Mouse (Mus musculus) bone marrow, adult 2 months (tissue): ENCODE data around the gene Entpd3. TPM values are rescaled to one million over a fixed set of nuclear protein-coding genes. Genes with fewer than 3 reads are reported as not detected.

ENCODE experiments used
- H3K27ac ChIP-seq: fragments of 200-500 bp; 2 replicates; pipeline ENCODE4 v1.5.1; 2012; ENCODE audit warnings: low read depth, mild to moderate bottlenecking, control low read depth, inconsistent platforms, low read length; ENCODE audit not compliant: control insufficient read depth, poor library complexity, insufficient read depth
- H3K4me1 ChIP-seq: fragments of 200-500 bp; 2 replicates; pipeline ENCODE4 v1.6.1; 2011; ENCODE audit warnings: low read length; ENCODE audit not compliant: control insufficient read depth, insufficient read depth
- H3K4me3 ChIP-seq: fragments of 200-500 bp; replicated peaks from 2 replicates; pipeline ENCODE3; 2011; ENCODE audit warnings: mild to moderate bottlenecking, low read depth, low read length, control low read depth; ENCODE audit not compliant: control insufficient read depth
- CTCF ChIP-seq: fragments of 200-500 bp; IDR thresholded peaks from 2 replicates; pipeline ENCODE4 v1.5.1; 2011; ENCODE audit warnings: low read length, control low read depth; ENCODE audit not compliant: control insufficient read depth, insufficient read depth
- POLR2A ChIP-seq: fragments of 200-500 bp; IDR thresholded peaks from 2 replicates; pipeline ENCODE4 v1.6.1; 2011; ENCODE audit warnings: low read depth, mild to moderate bottlenecking, control low read depth, low read length, borderline replicate concordance; ENCODE audit not compliant: control insufficient read depth
- WGBS: fragments of 180-500 bp; shearing (Covaris S2); methylation state at CpG from one replicate; pipeline ENCODE4 v1.1.7; 2018; 5-methylcytosine and 5-hydroxymethylcytosine counted together
- polyA plus RNA-seq: library from polyadenylated mRNA; stranded (reverse); fragments of >200 nt; gene quantifications from 2 replicates; pipeline ENCODE4 v1.2.4, GENCODE M21; 2011; ENCODE audit warnings: low replicate concordance; ENCODE audit not compliant: missing spikeins, insufficient read depth, insufficient read length

The Entpd3 gene
- polyA plus RNA-seq, 1 experiment, result not detected

DNA sequence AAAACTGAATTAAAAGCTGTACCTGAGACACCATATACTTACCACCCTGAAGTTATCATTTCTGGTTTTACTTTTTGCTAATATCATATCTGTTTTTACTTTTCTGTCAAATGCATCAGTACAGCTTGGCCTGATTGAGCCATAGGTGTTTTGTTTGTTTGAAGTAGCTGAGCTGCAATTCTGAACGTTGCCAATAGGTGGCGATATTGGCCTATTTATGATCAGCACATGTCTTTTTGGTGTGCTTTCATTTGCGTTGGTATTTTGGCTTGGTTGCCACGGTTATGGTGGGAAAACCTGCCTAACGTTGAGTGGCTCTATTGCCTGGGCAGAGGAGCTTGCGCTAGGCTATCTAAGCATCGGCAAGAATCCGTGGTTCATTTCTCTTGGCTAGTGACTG lies 37.6 kb upstream of the Entpd3 start:
- 2% methylated on average over 8 of the region's 8 CpGs for WGBS
- Histone ChIP-seq H3K4me3 (no peak overlapping the region), H3K4me1 (peaks cover 2% of the 10 kb centered on the region; the same call in 1 of the 2 replicates), H3K27ac (no peak overlapping the region)
- no peak for TF ChIP-seq POLR2A

DNA sequence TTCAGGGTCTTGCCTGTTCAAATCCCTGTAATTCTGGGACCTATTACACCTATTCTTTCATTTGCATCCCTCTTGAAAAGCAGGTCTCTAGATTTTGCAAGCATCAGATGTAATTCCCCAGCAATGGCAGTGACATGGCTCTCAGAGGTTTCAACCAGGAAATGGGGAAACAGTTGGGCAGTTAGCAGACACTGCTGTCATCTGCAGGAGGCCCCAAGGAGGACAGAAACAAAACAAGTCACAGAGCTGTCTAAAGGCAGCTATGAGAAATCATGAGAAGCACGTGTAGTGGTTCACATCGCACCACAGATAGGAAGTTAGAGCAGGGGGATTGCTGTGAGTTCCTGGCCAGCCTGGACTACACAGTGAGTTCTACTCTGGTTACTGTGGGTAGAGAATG lies 35.2 kb upstream of the Entpd3 start:
- WGBS, result 34% methylated on average over 2 of the region's 2 CpGs
- Histone ChIP-seq H3K4me1 (peaks cover 2% of the 10 kb centered on the region; the same call in 1 of the 2 replicates), H3K27ac (no peak overlapping the region), H3K4me3 (no peak overlapping the region)
- TF ChIP-seq CTCF (no peak), POLR2A (no peak)

DNA sequence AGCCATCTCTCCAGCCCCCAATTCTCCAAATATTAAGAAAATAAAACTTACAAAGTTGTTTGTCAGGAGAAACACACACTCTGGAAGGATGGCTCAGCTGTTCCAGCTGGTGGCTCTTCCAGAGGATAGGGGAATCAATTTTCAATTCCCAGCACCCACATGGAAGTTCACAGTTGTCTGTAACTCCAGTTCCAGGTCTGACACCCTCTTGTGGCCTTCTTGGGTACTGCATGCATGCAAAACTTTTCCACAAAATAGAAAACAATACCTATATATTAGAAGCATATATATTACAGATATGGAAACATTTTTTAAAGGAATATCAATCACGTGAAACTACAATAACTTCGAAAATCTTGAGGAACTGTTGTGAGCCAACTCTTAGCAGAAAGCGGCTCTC lies 27.8 kb upstream of the Entpd3 start:
- no peak overlapping the region for H3K4me3 ChIP-seq
- no peaks in the 10 kb centered on the region; the same call in 1 of the 2 replicates for H3K4me1 ChIP-seq
- TF ChIP-seq CTCF, result peak; percentile 24; the same call in 1 of the 2 replicates
- TF ChIP-seq POLR2A, result no peak
- no peak overlapping the region for H3K27ac ChIP-seq
- WGBS, result 69% methylated on average over 3 of the region's 3 CpGs

DNA sequence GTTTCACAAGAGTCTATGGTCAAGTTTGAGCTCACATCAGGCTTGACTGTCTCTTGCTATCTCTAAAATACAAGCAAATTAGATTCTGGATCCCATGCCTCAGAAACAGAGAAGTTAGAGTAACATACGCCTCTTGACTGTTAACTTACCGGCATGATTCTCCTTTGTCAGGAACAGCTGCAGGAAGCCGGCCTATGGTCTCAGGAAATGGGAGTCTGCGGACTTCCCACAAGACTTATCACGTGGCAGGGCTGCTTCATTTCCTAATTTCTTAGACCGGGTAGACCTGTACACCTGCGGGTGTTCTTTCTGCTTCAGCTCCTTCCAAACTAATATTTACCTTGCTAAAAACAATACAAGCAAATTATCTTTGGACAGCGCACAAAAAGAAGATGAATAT lies 22.9 kb upstream of the Entpd3 start:
- H3K4me1 ChIP-seq, result no peaks in the 10 kb centered on the region; the same call in 1 of the 2 replicates
- WGBS, result 8% methylated on average over 8 of the region's 8 CpGs
- no peak overlapping the region for H3K27ac ChIP-seq
- H3K4me3 ChIP-seq, result no peak overlapping the region
- no peak for TF ChIP-seq POLR2A
- TF ChIP-seq CTCF, result no peak

DNA sequence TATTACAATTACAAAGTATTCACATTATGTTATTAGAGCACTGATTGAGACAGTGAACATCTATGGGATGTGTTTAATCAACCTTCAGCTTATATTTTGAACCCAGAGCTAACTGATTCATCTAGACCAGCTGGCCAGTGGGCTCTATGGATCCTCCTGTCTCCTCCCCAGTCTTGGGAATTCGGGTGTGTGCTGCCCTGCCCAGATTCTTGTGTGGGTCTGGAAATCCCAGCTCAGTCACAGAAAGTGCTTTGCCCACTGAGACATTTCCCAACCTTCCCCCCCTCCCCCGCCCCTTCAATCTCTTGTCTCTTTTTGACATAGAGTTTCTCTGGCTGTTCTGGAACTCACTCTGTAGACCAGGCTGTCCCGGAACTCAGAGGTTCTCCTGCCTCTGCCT lies 20.7 kb upstream of the Entpd3 start:
- H3K4me1 ChIP-seq, result no peaks in the 10 kb centered on the region; the same call in 1 of the 2 replicates
- no peak overlapping the region for H3K27ac ChIP-seq
- 77% methylated on average over 3 of the region's 3 CpGs for WGBS
- no peak overlapping the region for H3K4me3 ChIP-seq
- TF ChIP-seq CTCF (no peak), POLR2A (no peak)

DNA sequence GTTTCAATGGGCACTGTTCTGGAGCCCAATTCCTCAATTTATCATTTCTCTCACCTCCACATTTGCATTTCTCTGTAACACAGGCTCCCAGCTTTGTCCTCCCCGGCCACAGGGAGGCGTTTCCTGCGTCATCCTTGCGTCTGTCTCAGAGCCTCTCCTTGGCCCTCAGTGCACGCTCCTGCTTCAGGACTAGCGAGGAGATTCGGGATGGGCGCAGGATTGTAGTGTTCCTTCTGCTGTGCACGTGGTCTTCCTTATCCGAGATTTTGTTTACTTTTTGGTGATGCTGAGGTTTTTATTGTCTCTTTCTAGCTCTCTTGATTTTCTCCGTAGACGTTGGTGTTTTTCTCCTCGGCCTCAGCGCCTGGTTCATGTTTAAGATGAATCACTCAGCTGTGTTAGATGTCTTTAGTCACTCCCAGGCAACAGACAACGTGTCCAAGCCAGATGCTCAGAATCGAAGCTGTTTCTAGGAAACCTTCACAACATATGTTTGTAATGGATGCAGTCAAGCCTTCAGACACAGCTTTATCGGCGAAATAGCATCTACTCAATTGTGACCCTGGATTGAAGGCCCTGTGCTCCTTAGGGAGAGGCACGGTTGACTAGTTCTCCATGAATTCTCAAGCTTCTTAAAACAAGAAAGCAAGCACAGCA lies 20.0 kb upstream of the Entpd3 start:
- Histone ChIP-seq H3K4me1 (no peaks in the 10 kb centered on the region; the same call in 1 of the 2 replicates), H3K27ac (no peak overlapping the region), H3K4me3 (no peak overlapping the region)
- no peak for TF ChIP-seq POLR2A
- no peak for TF ChIP-seq CTCF
- 82% methylated on average over 19 of the region's 19 CpGs for WGBS

DNA sequence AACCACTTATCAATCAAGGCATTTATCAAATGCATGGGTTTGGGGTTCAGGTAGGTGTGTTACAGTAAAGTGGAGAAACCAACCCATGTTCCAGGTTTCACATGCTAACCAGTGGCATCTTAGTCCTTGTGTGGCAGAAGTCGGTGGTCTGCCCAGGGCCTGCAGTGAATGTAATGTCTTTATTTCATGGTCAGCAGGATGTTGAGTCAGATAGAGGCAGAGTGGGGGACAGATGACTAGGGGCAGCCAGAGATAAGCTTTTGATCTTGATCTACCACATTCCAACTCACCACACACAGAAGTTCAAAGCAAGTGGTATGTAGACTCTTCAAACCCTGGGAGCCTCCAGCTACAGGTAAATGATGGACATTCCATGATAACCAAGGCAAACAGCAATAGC lies 18.5 kb upstream of the Entpd3 start:
- H3K4me3 ChIP-seq, result no peak overlapping the region
- no peak for TF ChIP-seq POLR2A
- no peak for TF ChIP-seq CTCF
- H3K27ac ChIP-seq, result no peak overlapping the region
- no peaks in the 10 kb centered on the region; the same call in 1 of the 2 replicates for H3K4me1 ChIP-seq
- WGBS, result 63% methylated on average over 1 of the region's 1 CpGs

DNA sequence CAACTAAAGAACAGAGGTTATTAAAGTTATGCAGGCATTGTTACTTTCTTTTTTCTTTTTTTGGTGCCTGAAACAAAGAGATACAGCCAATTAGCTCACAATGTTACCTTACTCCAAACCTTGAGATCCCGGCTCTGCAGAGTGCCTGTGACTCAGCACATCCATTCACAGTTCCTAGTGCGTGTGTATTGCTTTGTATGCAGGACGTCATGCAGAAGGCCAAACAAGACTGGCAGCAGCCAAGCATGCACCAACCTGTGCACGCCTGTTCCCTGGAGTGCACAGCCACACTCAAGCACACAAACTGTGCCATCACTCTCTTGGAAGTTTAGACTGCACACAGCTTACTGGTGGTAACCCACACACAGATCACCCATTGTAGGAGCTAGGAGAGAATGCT lies 12.3 kb upstream of the Entpd3 start:
- Histone ChIP-seq H3K4me1 (no peaks in the 10 kb centered on the region; the same call in none of the 2 replicates), H3K4me3 (no peak overlapping the region), H3K27ac (no peak overlapping the region)
- TF ChIP-seq POLR2A (no peak), CTCF (no peak)
- 48% methylated on average over 4 of the region's 4 CpGs for WGBS

DNA sequence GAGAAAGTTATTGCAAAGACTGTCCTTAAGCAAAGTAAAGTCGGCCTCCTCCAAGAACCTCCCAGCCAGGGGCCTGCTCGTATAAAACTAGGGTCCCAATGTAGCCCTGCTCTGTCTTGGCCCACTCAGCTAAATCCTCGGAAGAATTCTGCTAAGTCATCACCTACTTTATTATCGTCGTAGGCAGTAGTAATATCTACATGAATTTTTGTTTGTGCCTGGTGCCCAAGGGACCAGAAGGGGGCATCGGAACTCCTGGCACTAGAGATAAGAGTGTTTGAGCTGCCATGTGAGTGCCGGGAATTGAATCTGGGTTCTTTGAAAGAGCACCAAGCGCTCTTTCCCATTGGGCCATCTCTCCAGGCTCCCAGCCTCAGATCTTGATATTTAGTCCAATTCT lies 11.7 kb upstream of the Entpd3 start:
- WGBS, result 81% methylated on average over 8 of the region's 8 CpGs
- TF ChIP-seq CTCF, result no peak
- TF ChIP-seq POLR2A, result no peak
- no peak overlapping the region for H3K27ac ChIP-seq

More for the DNA sequence above, 11.7 kb upstream of the Entpd3 start:
- H3K4me1 ChIP-seq, result no peaks in the 10 kb centered on the region; the same call in none of the 2 replicates
- no peak overlapping the region for H3K4me3 ChIP-seq
